ENCODE assay signal across 24 mouse cellular contexts in genomic region chr10:39364196-39364595, GRCm38 (mm10). TPM values are rescaled to one million over a fixed set of nuclear protein-coding genes. Genes with fewer than 3 reads are reported as not detected.
DNase-seq lines count a peak whose midpoint lies in the region; ATAC-seq and TF ChIP-seq lines count a peak whose summit lies in the region.
"Had no signal": no experiment of that assay in that cellular context is flagged by ENCODE, and none has a peak within 500 bp of the region (broad histone marks: within the 10 kb centered on the region; RNA-seq: fewer than 3 reads in every experiment).

No protein-coding gene starts in this region.

- 86% methylated on average over 4 of the region's 4 CpGs for WGBS in kidney, embryonic 15.5 days
- 96% methylated on average over 4 of the region's 4 CpGs for WGBS in kidney, embryonic 14.5 days
- WGBS in intestine, postnatal 0 days: 76% methylated on average over 4 of the region's 4 CpGs

- ATAC-seq in kidney, embryonic 15.5 days (replicated peaks; ENCODE audit: low FRiP score): peak; percentile 64; the same call in 1 of the 2 replicates
- no peak for ATAC-seq in kidney, embryonic 14.5 days (ENCODE audit: low FRiP score, low TSS enrichment)
- ATAC-seq in intestine, postnatal 0 days: peak; percentile 51; the same call in 1 of the 2 replicates
- no peak for ATAC-seq in inflammation-experienced regulatory T-cells, adult 6 months
- ATAC-seq: activated CD4-positive, CD25-positive, alpha-beta regulatory T cell, adult 4 months; CD4-positive, CD25-positive, alpha-beta regulatory T cell, adult 4 months; forebrain, embryonic 13.5 days; forebrain, embryonic 15.5 days; Patski had no signal

- H3K4me1 ChIP-seq in kidney, embryonic 15.5 days: peaks cover 4% of the 10 kb centered on the region
- no peaks in the 10 kb centered on the region for H3K4me1 ChIP-seq in kidney, embryonic 14.5 days (ENCODE audit: control insufficient read depth, insufficient read depth, low read length)
- 0 out of 2 replicates have a peak, but pooled peaks cover 2% of the 10 kb centered on the region for H3K4me1 ChIP-seq in intestine, postnatal 0 days (replicated peaks; ENCODE audit: control insufficient read depth, insufficient read depth, low read length)
- H3K4me1 ChIP-seq: embryonic facial prominence, embryonic 12.5 days had no signal

- no peak overlapping the region for H3K4me2 ChIP-seq in kidney, embryonic 15.5 days
- H3K4me2 ChIP-seq in kidney, embryonic 14.5 days (replicated peaks; ENCODE audit: low read depth, low read length): no peak overlapping the region
- H3K4me2 ChIP-seq in intestine, postnatal 0 days (replicated peaks; ENCODE audit: low read depth): no peak overlapping the region
- H3K4me2 ChIP-seq: embryonic facial prominence, embryonic 12.5 days; forebrain, embryonic 13.5 days; forebrain, embryonic 15.5 days had no signal

- no peak overlapping the region for H3K9ac ChIP-seq in kidney, embryonic 15.5 days
- H3K9ac ChIP-seq in kidney, embryonic 14.5 days (ENCODE audit: low read depth, low read length): no peak overlapping the region
- H3K9ac ChIP-seq in intestine, postnatal 0 days (ENCODE audit: low read depth, low read length): no peak overlapping the region
- H3K9ac ChIP-seq: embryonic facial prominence, embryonic 12.5 days; forebrain, embryonic 13.5 days; forebrain, embryonic 15.5 days had no signal

- no peak for TF ChIP-seq CTCF in intestine, postnatal 0 days (IDR thresholded peaks at IDR 0.05; ENCODE audit: low read depth)

- no peaks in the 10 kb centered on the region for H3K9me3 ChIP-seq in kidney, embryonic 15.5 days (replicated peaks)
- H3K9me3 ChIP-seq in kidney, embryonic 14.5 days (ENCODE audit: control insufficient read depth, low read length): no peaks in the 10 kb centered on the region
- no peaks in the 10 kb centered on the region for H3K9me3 ChIP-seq in intestine, postnatal 0 days (ENCODE audit: control insufficient read depth)
- H3K9me3 ChIP-seq: embryonic facial prominence, embryonic 10.5 days; embryonic facial prominence, embryonic 12.5 days; forebrain, embryonic 13.5 days; forebrain, embryonic 15.5 days; G1E had no signal

- intact Hi-C loops in heart, postnatal 25 days (cut with DNase I): no loop called here

- DNase-seq in heart, adult 11 months: peak; percentile 40
- DNase-seq in heart, postnatal 25 days (ENCODE audit: low spot score): no peak
- DNase-seq: adrenal gland, adult 8-10 months; adrenal gland, postnatal 14 days; adrenal gland, postnatal 36 days; B cell, adult 2 months; cerebellum, adult 11-12 months; cerebellum, adult 2 months; cerebellum, adult 9-10 months; cerebellum, postnatal 10 days; cerebellum, postnatal 25 days had no signal

- H3K4me3 ChIP-seq in kidney, embryonic 15.5 days (replicated peaks): no peak overlapping the region
- no peak overlapping the region for H3K4me3 ChIP-seq in kidney, embryonic 14.5 days (ENCODE audit: low read length)
- H3K4me3 ChIP-seq in intestine, postnatal 0 days (ENCODE audit: low read depth, low read length): no peak overlapping the region
- H3K4me3 ChIP-seq: embryonic facial prominence, embryonic 10.5 days; embryonic facial prominence, embryonic 12.5 days; forebrain, embryonic 13.5 days; forebrain, embryonic 15.5 days had no signal

- H3K27ac ChIP-seq in kidney, embryonic 15.5 days: no peak overlapping the region
- H3K27ac ChIP-seq in kidney, embryonic 14.5 days (ENCODE audit: low read depth, low read length): no peak overlapping the region
- H3K27ac ChIP-seq in intestine, postnatal 0 days (ENCODE audit: low read depth, low read length): no peak overlapping the region
- H3K27ac ChIP-seq: embryonic facial prominence, embryonic 10.5 days; embryonic facial prominence, embryonic 12.5 days; forebrain, embryonic 13.5 days; forebrain, embryonic 15.5 days had no signal

- H3K27me3 ChIP-seq in kidney, embryonic 15.5 days: peaks cover 14% of the 10 kb centered on the region
- no peaks in the 10 kb centered on the region; the same call in 1 of the 2 replicates for H3K27me3 ChIP-seq in kidney, embryonic 14.5 days (ENCODE audit: control insufficient read depth, insufficient read depth, low read length)
- H3K27me3 ChIP-seq in intestine, postnatal 0 days (replicated peaks; ENCODE audit: control insufficient read depth, insufficient read depth, low read length): no peaks in the 10 kb centered on the region
- H3K27me3 ChIP-seq: CH12.LX; embryonic facial prominence, embryonic 12.5 days; forebrain, embryonic 13.5 days; forebrain, embryonic 15.5 days had no signal

- no peaks in the 10 kb centered on the region for H3K36me3 ChIP-seq in kidney, embryonic 15.5 days
- no peaks in the 10 kb centered on the region for H3K36me3 ChIP-seq in kidney, embryonic 14.5 days (ENCODE audit: control insufficient read depth, insufficient read depth, low read length)
- no peaks in the 10 kb centered on the region for H3K36me3 ChIP-seq in intestine, postnatal 0 days (ENCODE audit: control insufficient read depth, insufficient read depth)
- H3K36me3 ChIP-seq: embryonic facial prominence, embryonic 10.5 days; embryonic facial prominence, embryonic 12.5 days; forebrain, embryonic 15.5 days; G1E had no signal

RNA-seq across cellular contexts. Expression of gene Fyn, which starts 4.5 kb away (rescaled TPM):
- total RNA-seq in heart, postnatal 25 days (2021): 10 to 100 TPM; 29.1 to 42.5 TPM
- polyA plus RNA-seq in kidney, embryonic 15.5 days (2015; fragmentation: Nextera tagmentation; extraction: Ambion mirVana): 26.2 and 27.0 TPM in 2 replicates
- polyA plus RNA-seq in kidney, embryonic 14.5 days (2014; fragmentation: Nextera tagmentation; extraction: Ambion mirVana): 24.3 and 32.6 TPM in 2 replicates
- 13.3 and 13.5 TPM in 2 replicates for polyA plus RNA-seq in intestine, postnatal 0 days (2015; fragmentation: Nextera tagmentation; extraction: Ambion mirVana)
- polyA plus RNA-seq in inflammation-experienced regulatory T-cells, adult 6 months (2017; shearing (Covaris generic)): 100 to 1,000 TPM; 100 to 133 (median 132) TPM

Comparison
In these comparisons a context has a peak if more than half of its experiments do, and no peak if none do; other contexts are left out.
1. ATAC-seq: peak in kidney, embryonic 15.5 days (single experiment) and intestine, postnatal 0 days (single experiment); none in kidney, embryonic 14.5 days (single experiment) and inflammation-experienced regulatory T-cells, adult 6 months (single experiment).